Mouse (Mus musculus): ENCODE measurements at regions not wholly inside any gene's neighbourhood (a gene's known extent, or its start where the extent isn't known, plus 50 kb on each side); places are given as distances from the start of the nearest gene placed in this dataset.

- TF ChIP-seq CTCF (IDR thresholded peaks at IDR 0.05; ENCODE audit: borderline replicate concordance, control insufficient read depth, extremely low read depth, insufficient read depth, low read length, poor library complexity), result no peak
- no peak for TF ChIP-seq POLR2A (IDR thresholded peaks at IDR 0.05; ENCODE audit: control insufficient read depth, extremely low read depth, insufficient read depth, low read length, poor library complexity)
Observed at GRCm38 (mm10) chr2:9574196-9574595, 306.9 kb upstream of the 4930412O13Rik start.
